Mouse (Mus musculus) MEL (cell line): ENCODE data around the gene Klf13. TPM values are rescaled to one million over a fixed set of nuclear protein-coding genes. Genes with fewer than 3 reads are reported as not detected.

Experiments
- DNase-seq: peaks from one replicate; pipeline ENCODE4 v3.0.0; 2011; ENCODE audit warnings: low read depth, low spot score
- H3K27ac ChIP-seq: 2 replicates; pipeline ENCODE4 v1.5.1; 2012; ENCODE audit warnings: low read depth, mild to moderate bottlenecking, control low read depth, low read length, moderate library complexity; ENCODE audit not compliant: control insufficient read depth
- H3K27me3 ChIP-seq, 2 experiments: fragments of 150-350 bp in 1 of 2; sonication (generic) in 1 of 2; 2 replicates each; pipeline ENCODE4 v1.6.1; 2012; ENCODE audit warnings: low read length in 2 of 2, mild to moderate bottlenecking in 2 of 2, improper control_type of control experiment in 1 of 2, moderate library complexity in 1 of 2; ENCODE audit not compliant: insufficient read depth in 2 of 2, control insufficient read depth in 1 of 2
- H3K36me3 ChIP-seq, 2 experiments: 2 replicates each; pipeline ENCODE4 v1.6.1; 2012 to 2014; ENCODE audit warnings: low read length in 2 of 2, improper control_type of control experiment in 1 of 2, inconsistent platforms in 1 of 2, mild to moderate bottlenecking in 1 of 2; ENCODE audit not compliant: insufficient read depth in 2 of 2, control insufficient read depth in 1 of 2
- H3K4me1 ChIP-seq, 2 experiments: fragments of 150-350 bp in 1 of 2; sonication (generic) in 1 of 2; 2 replicates each; pipeline ENCODE4 v1.6.1; 2012; ENCODE audit warnings: low read length in 2 of 2, improper control_type of control experiment in 1 of 2, mild to moderate bottlenecking in 1 of 2; ENCODE audit not compliant: insufficient read depth in 2 of 2, control insufficient read depth in 1 of 2
- H3K4me3 ChIP-seq, 2 experiments: fragments of 150-350 bp in 1 of 2; sonication (generic) in 1 of 2; 2 replicates each; pipeline ENCODE4 v1.5.1; 2012; ENCODE audit warnings: low read depth in 2 of 2, low read length in 2 of 2, mild to moderate bottlenecking in 2 of 2, moderate library complexity in 2 of 2, control low read depth in 1 of 2, improper control_type of control experiment in 1 of 2; ENCODE audit not compliant: control insufficient read depth in 1 of 2, insufficient read depth in 1 of 2
- H3K79me2 ChIP-seq: 2 replicates; pipeline ENCODE4 v1.6.1; 2012; ENCODE audit warnings: mild to moderate bottlenecking, low read length, moderate library complexity; ENCODE audit not compliant: control insufficient read depth, poor library complexity, insufficient read depth
- H3K9ac ChIP-seq: 2 replicates; pipeline ENCODE4 v1.6.1; 2012; ENCODE audit warnings: low read depth, mild to moderate bottlenecking, control low read depth, low read length, moderate library complexity; ENCODE audit not compliant: control insufficient read depth, poor library complexity, severe bottlenecking
- H3K9me3 ChIP-seq: fragments of 150-350 bp; sonication (generic); replicated peaks from 2 replicates; pipeline ENCODE4 v1.6.1; 2012; ENCODE audit warnings: mild to moderate bottlenecking, low read length, improper control_type of control experiment, moderate library complexity; ENCODE audit not compliant: insufficient read depth
- BHLHE40 ChIP-seq: IDR thresholded peaks from 2 replicates; pipeline ENCODE4 v1.6.1; 2012; ENCODE audit warnings: low read depth, mild to moderate bottlenecking, inconsistent platforms, low read length, improper control_type of control experiment, borderline replicate concordance
- CHD1 ChIP-seq: IDR thresholded peaks from 2 replicates; pipeline ENCODE4 v1.6.1; 2012; ENCODE audit warnings: low read depth, mild to moderate bottlenecking, inconsistent platforms, low read length, improper control_type of control experiment
- EP300 ChIP-seq, 2 experiments: IDR thresholded peaks; 2 replicates each; pipeline ENCODE4 v1.6.1; 2011; ENCODE audit warnings: improper control_type of control experiment in 2 of 2, low read length in 2 of 2, low read depth in 1 of 2, mild to moderate bottlenecking in 1 of 2
- ETS1 ChIP-seq: IDR thresholded peaks from 2 replicates; pipeline ENCODE4 v1.6.1; 2012; ENCODE audit warnings: low read depth, mild to moderate bottlenecking, inconsistent platforms, low read length, improper control_type of control experiment, moderate library complexity
- GATA1 ChIP-seq: IDR thresholded peaks from 2 replicates; pipeline ENCODE4 v1.6.1; 2011; ENCODE audit warnings: low read depth, low read length, improper control_type of control experiment
- HCFC1 ChIP-seq: IDR thresholded peaks from 2 replicates; pipeline ENCODE4 v1.6.1; 2012; ENCODE audit warnings: low read depth, mild to moderate bottlenecking, inconsistent platforms, low read length, improper control_type of control experiment, moderate library complexity
- JUND ChIP-seq: IDR thresholded peaks from 2 replicates; pipeline ENCODE4 v1.6.1; 2011; ENCODE audit warnings: low read depth, mild to moderate bottlenecking, improper control_type of control experiment, low read length
- MAZ ChIP-seq: IDR thresholded peaks from 2 replicates; pipeline ENCODE4 v1.6.1; 2012; ENCODE audit warnings: low read depth, mild to moderate bottlenecking, inconsistent platforms, low read length, improper control_type of control experiment
- MXI1 ChIP-seq: IDR thresholded peaks from 2 replicates; pipeline ENCODE4 v1.6.1; 2011; ENCODE audit warnings: mild to moderate bottlenecking, low read depth, low read length, improper control_type of control experiment
- MYB ChIP-seq: IDR thresholded peaks from 2 replicates; pipeline ENCODE4 v1.6.1; 2011; ENCODE audit warnings: mild to moderate bottlenecking, low read depth, low read length, improper control_type of control experiment
- NELFE ChIP-seq: IDR thresholded peaks from 2 replicates; pipeline ENCODE4 v1.6.1; 2011; ENCODE audit warnings: low read depth, low read length, improper control_type of control experiment
- NRF1 ChIP-seq: IDR thresholded peaks from 2 replicates; pipeline ENCODE4 v1.6.1; 2014; ENCODE audit warnings: low read depth, mild to moderate bottlenecking, inconsistent platforms, low read length, improper control_type of control experiment, moderate library complexity; ENCODE audit not compliant: poor library complexity, insufficient read depth, severe bottlenecking
- POLR2A ChIP-seq, 2 experiments: IDR thresholded peaks; 2 replicates each; pipeline ENCODE4 v1.6.1; 2011 to 2012; ENCODE audit warnings: low read length in 2 of 2, mild to moderate bottlenecking in 2 of 2, control low read depth in 1 of 2, improper control_type of control experiment in 1 of 2, low read depth in 1 of 2, moderate library complexity in 1 of 2; ENCODE audit not compliant: control insufficient read depth in 1 of 2, insufficient read depth in 1 of 2, poor library complexity in 1 of 2
- POLR2AphosphoS2 ChIP-seq: IDR thresholded peaks from 2 replicates; pipeline ENCODE4 v1.6.1; 2011; ENCODE audit warnings: low read length, improper control_type of control experiment
- POLR2AphosphoS5 ChIP-seq: IDR thresholded peaks from 2 replicates; pipeline ENCODE4 v1.6.1; 2012; ENCODE audit warnings: low read depth, borderline replicate concordance, mild to moderate bottlenecking, inconsistent platforms, low read length, moderate library complexity, mixed read lengths
- SIN3A ChIP-seq: IDR thresholded peaks from 2 replicates; pipeline ENCODE4 v1.6.1; 2012; ENCODE audit warnings: low read length, improper control_type of control experiment, inconsistent platforms
- SMC3 ChIP-seq: IDR thresholded peaks from 2 replicates; pipeline ENCODE4 v1.6.1; 2011; ENCODE audit warnings: low read depth, low read length, improper control_type of control experiment
- TAL1 ChIP-seq: IDR thresholded peaks from 2 replicates; pipeline ENCODE4 v1.6.1; 2012; ENCODE audit warnings: mild to moderate bottlenecking, inconsistent platforms, low read length, moderate library complexity, mixed read lengths
- TBP ChIP-seq: IDR thresholded peaks from 2 replicates; pipeline ENCODE4 v1.8.0; 2011; ENCODE audit warnings: low read depth, low read length, improper control_type of control experiment
- UBTF ChIP-seq: IDR thresholded peaks from 2 replicates; pipeline ENCODE4 v1.6.1; 2012; ENCODE audit warnings: low read depth, mild to moderate bottlenecking, inconsistent platforms, low read length, improper control_type of control experiment, moderate library complexity, borderline replicate concordance; ENCODE audit not compliant: insufficient read depth
- USF1 ChIP-seq: IDR thresholded peaks from 2 replicates; pipeline ENCODE4 v1.6.1; 2014; ENCODE audit warnings: low read depth, mild to moderate bottlenecking, inconsistent platforms, low read length, improper control_type of control experiment, moderate library complexity
- USF2 ChIP-seq, 2 experiments: IDR thresholded peaks; 2 replicates each; pipeline ENCODE4 v1.6.1; 2011 to 2012; ENCODE audit warnings: improper control_type of control experiment in 2 of 2, low read length in 2 of 2, borderline replicate concordance in 1 of 2, inconsistent platforms in 1 of 2, low read depth in 1 of 2, mild to moderate bottlenecking in 1 of 2; ENCODE audit not compliant: insufficient read depth in 1 of 2
- ZKSCAN1 ChIP-seq: IDR thresholded peaks from 2 replicates; pipeline ENCODE4 v1.6.1; 2012; ENCODE audit warnings: low read depth, mild to moderate bottlenecking, inconsistent platforms, low read length, improper control_type of control experiment, moderate library complexity
- ZNF384 ChIP-seq: IDR thresholded peaks from 2 replicates; pipeline ENCODE4 v1.6.1; 2012; ENCODE audit warnings: low read depth, mild to moderate bottlenecking, inconsistent platforms, low read length, improper control_type of control experiment
- polyA plus RNA-seq, 2 experiments: library from polyadenylated mRNA; stranded (reverse) in 1 of 2; unstranded in 1 of 2; fragments of >175 nt in 1 of 2; fragments of >200 nt in 1 of 2; gene quantifications; 2 replicates each; pipeline versions ENCODE4 v1.2.1 to v1.2.4; 2012; ENCODE audit warnings: low replicate concordance in 2 of 2, low read depth in 1 of 2; ENCODE audit not compliant: insufficient read length in 2 of 2, insufficient read depth in 1 of 2, missing spikeins in 1 of 2
- total RNA-seq: library from RNA; depleted of rRNA; stranded (reverse); fragments of 300-350 nt; gene quantifications from 2 replicates; pipeline ENCODE4 v1.2.3, GENCODE M21; 2012

The Klf13 gene
- total and polyA plus RNA-seq, 3 experiments = 21.6 to 118 (median 26.9) TPM

DNA sequence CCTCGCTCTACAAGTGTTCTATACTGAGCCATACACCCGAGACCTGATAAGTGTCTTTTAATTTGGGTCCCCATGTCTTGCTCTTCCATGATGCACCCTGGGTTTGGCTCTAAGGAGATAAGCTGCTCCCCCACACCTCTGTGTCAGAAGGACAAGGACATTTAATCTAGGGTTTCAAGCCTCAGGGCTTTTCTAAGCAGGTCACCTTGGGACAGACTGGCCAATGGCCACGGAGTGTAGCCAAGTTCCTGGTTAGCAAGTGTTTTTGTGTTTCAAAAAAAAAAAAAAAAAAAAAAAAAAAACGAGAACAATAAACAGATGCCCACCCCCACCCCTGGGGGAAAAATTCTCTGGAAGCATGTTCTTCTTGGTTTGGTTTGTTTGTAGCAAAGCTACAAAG, 9.6 kb downstream of the Klf13 start:
- peak; percentile 56 for DNase-seq
- Histone ChIP-seq H3K27ac (peak overlapping the region; percentile 63), H3K4me1 (peaks cover 49 to 57% of the 10 kb centered on the region in 2 experiments), H3K36me3 (peaks cover 0 to 46% of the 10 kb centered on the region in 2 experiments; a peak in 2 of 4 replicates), H3K27me3 (no peaks in the 10 kb centered on the region), H3K9ac (no peak overlapping the region), H3K4me3 (no peak overlapping the region), H3K9me3 (no peaks in the 10 kb centered on the region), H3K79me2 (peaks cover 72% of the 10 kb centered on the region)
- no peak for TF ChIP-seq CHD1
- TF ChIP-seq SIN3A = peak; percentile 57; the same call in 1 of the 2 replicates
- TF ChIP-seq TAL1 = peak; percentile 21; the same call in 1 of the 2 replicates
- TF ChIP-seq UBTF = no peak
- no peak for TF ChIP-seq SMC3
- no peak for TF ChIP-seq ZKSCAN1
- TF ChIP-seq USF2 (IDR thresholded peaks at IDR 0.05; ENCODE audit: borderline replicate concordance in 1 of 2, insufficient read depth in 1 of 2, low read depth in 1 of 2, low read length in 2 of 2) = no peak
- TF ChIP-seq HCFC1 = 0 out of 2 replicates have a peak, but pooled peaks have one; percentile 11
- TF ChIP-seq POLR2AphosphoS2 = no peak
- 0 out of 2 replicates have a peak, but pooled peaks have one; percentile 5 for TF ChIP-seq NRF1
- TF ChIP-seq EP300 (IDR thresholded peaks at IDR 0.05; ENCODE audit: low read depth in 1 of 2, low read length in 2 of 2) = peak; percentile 46 to 63; a peak in 3 of 4 replicates
- no peak for TF ChIP-seq NELFE
- no peak for TF ChIP-seq TBP
- peak; percentile 72 for TF ChIP-seq ZNF384
- no peak for TF ChIP-seq MYB
- TF ChIP-seq ETS1 = peak; percentile 40
- peak; percentile 68 for TF ChIP-seq GATA1
- TF ChIP-seq MXI1 = peak; percentile 29

GRCm38 (mm10) chr7:63927121-63927520, 11.6 kb downstream of the Klf13 start:
- H3K27me3 ChIP-seq = no peaks in the 10 kb centered on the region
- H3K27ac ChIP-seq = no peak overlapping the region
- peaks cover 0 to 52% of the 10 kb centered on the region in 2 experiments; a peak in 2 of 4 replicates for H3K36me3 ChIP-seq
- TF ChIP-seq MAZ (no peak), POLR2AphosphoS5 (no peak), BHLHE40 (no peak), USF1 (no peak), NELFE (no peak), JUND (no peak), POLR2A (IDR thresholded peaks at IDR 0.05; ENCODE audit: control insufficient read depth in 1 of 2, insufficient read depth in 1 of 2, low read depth in 1 of 2, low read length in 2 of 2, poor library complexity in 1 of 2) (no peak), NRF1 (no peak), SIN3A (no peak), ZKSCAN1 (no peak)
- H3K4me3 ChIP-seq = no peak overlapping the region
- no peak for DNase-seq
- H3K9ac ChIP-seq = no peak overlapping the region
- H3K79me2 ChIP-seq = peaks cover 73% of the 10 kb centered on the region
- no peaks in the 10 kb centered on the region for H3K9me3 ChIP-seq
- H3K4me1 ChIP-seq = peaks cover 49 to 64% of the 10 kb centered on the region in 2 experiments
